Mouse (Mus musculus) thymus, adult 2 months (tissue): ENCODE measurements around the gene Hbb-bh2. TPM values are rescaled to one million over a fixed set of nuclear protein-coding genes. Genes with fewer than 3 reads are reported as not detected.

ENCODE experiments used
- DNase-seq: peaks from one replicate; pipeline ENCODE4 v3.0.0; 2021
- H3K27ac ChIP-seq: fragments of 200-500 bp; 2 replicates; pipeline ENCODE4 v1.5.1; 2012; ENCODE audit warnings: low read length, control low read depth; ENCODE audit not compliant: control insufficient read depth, insufficient read depth
- H3K27me3 ChIP-seq: fragments of 200-500 bp; 2 replicates; pipeline ENCODE4 v1.6.1; 2012; ENCODE audit warnings: mild to moderate bottlenecking, low read length, moderate library complexity, mixed read lengths; ENCODE audit not compliant: control insufficient read depth, insufficient read depth
- H3K36me3 ChIP-seq: fragments of 200-500 bp; 2 replicates; pipeline ENCODE4 v1.6.1; 2012; ENCODE audit warnings: mild to moderate bottlenecking, low read length, moderate library complexity; ENCODE audit not compliant: control insufficient read depth, insufficient read depth
- H3K4me1 ChIP-seq: fragments of 200-500 bp; replicated peaks from 2 replicates; pipeline ENCODE4 v1.6.1; 2012; ENCODE audit warnings: low read length; ENCODE audit not compliant: control insufficient read depth, insufficient read depth
- H3K4me3 ChIP-seq: fragments of 200-500 bp; 2 replicates; pipeline ENCODE4 v1.5.1; 2012; ENCODE audit warnings: mild to moderate bottlenecking, low read length, control low read depth, moderate library complexity; ENCODE audit not compliant: control insufficient read depth, insufficient read depth
- CTCF ChIP-seq: fragments of 200-500 bp; IDR thresholded peaks from 2 replicates; pipeline ENCODE4 v1.5.1; 2012; ENCODE audit warnings: mild to moderate bottlenecking, control low read depth, low read length, moderate library complexity, borderline replicate concordance; ENCODE audit not compliant: control insufficient read depth, poor library complexity, insufficient read depth; ENCODE audit errors: extremely low read depth
- POLR2A ChIP-seq: fragments of 200-500 bp; IDR thresholded peaks from 2 replicates; pipeline ENCODE4 v1.6.1; 2012; ENCODE audit warnings: mild to moderate bottlenecking, low read length, control low read depth, moderate library complexity; ENCODE audit not compliant: control insufficient read depth, poor library complexity, insufficient read depth; ENCODE audit errors: extremely low read depth
- WGBS: fragments of 180-500 bp; shearing (Covaris S2); methylation state at CpG from one replicate; pipeline ENCODE4 v1.1.7; 2018; 5-methylcytosine and 5-hydroxymethylcytosine counted together
- polyA plus RNA-seq: library from polyadenylated mRNA; depleted of rRNA; stranded (reverse); fragments of >200 nt; gene quantifications from 2 replicates; pipeline ENCODE4 v1.2.3, GENCODE M21; 2012

The Hbb-bh2 gene
- polyA plus RNA-seq, 1 experiment = not detected

DNA sequence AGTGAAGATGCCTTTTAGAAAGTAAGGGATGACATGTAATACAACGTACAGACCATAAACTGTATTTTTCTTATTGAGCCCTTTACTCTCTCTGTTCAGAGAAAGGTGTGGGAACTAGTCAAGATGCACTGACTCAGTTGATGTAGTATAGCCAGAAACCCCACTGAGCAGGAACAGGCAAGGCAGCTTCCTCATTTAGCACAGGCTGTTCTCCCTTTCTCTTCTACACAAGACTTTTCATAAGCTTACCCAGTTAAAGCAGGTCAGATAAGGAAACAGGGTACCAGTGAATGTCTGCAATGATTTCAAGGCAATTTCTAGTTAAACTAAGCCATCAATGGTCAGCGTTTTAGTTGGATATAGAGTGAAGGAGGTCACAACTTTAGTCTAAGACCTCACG is 21.2 kb upstream of the Hbb-bh2 start:
- TF ChIP-seq CTCF = no peak
- no peak for TF ChIP-seq POLR2A
- H3K27me3 ChIP-seq = no peaks in the 10 kb centered on the region
- H3K4me1 ChIP-seq = no peaks in the 10 kb centered on the region
- H3K36me3 ChIP-seq = no peaks in the 10 kb centered on the region
- H3K27ac ChIP-seq = no peak overlapping the region
- 55% methylated on average over 3 of the region's 3 CpGs for WGBS
- no peak for DNase-seq
- H3K4me3 ChIP-seq = no peak overlapping the region

DNA sequence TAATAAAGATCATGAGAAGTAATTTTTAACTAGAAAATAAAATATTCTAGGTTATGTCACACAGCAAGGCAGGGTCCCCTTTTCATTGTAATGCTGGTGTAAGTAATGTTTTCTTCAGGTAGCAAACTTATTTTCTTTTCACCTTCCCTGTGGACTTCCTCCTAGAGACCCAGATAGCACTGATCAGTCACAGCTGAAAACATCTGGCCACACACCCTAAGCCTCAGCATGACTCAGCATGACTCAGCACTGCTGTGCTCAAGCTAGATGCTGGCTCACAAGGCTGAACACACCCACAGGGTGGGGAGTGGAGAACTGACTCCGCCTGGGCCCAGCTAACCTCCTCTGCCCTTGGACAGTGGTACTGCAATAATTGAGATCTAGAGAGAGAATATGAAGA is 20.5 kb upstream of the Hbb-bh2 start:
- no peaks in the 10 kb centered on the region for H3K4me1 ChIP-seq
- H3K4me3 ChIP-seq = no peak overlapping the region
- WGBS = 43% methylated on average over 1 of the region's 1 CpGs
- TF ChIP-seq POLR2A (no peak), CTCF (no peak)
- H3K27me3 ChIP-seq = no peaks in the 10 kb centered on the region
- DNase-seq = no peak
- no peak overlapping the region for H3K27ac ChIP-seq
- no peaks in the 10 kb centered on the region for H3K36me3 ChIP-seq

DNA sequence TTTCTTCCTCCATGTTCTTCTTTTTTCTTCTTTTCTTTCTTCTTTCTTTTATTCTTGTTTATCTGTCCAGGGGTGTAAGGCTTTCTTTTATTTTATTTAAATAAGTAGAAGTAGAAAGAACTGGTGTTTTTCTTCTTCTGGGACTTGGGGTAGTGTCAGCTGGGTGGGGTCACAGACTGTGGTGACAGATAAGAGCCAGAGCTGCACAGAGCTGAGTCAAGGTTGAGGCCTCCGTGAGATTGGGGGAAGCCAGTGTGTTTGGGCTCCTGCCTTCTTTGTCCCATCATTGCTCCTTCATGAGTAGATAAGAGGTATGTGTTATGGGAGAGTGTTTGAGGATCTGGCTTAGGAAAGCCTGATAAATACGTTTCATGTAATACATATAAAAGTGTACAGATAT is 18.8 kb upstream of the Hbb-bh2 start:
- no peaks in the 10 kb centered on the region for H3K27me3 ChIP-seq
- no peak overlapping the region for H3K4me3 ChIP-seq
- no peaks in the 10 kb centered on the region for H3K36me3 ChIP-seq
- no peaks in the 10 kb centered on the region for H3K4me1 ChIP-seq
- no peak overlapping the region for H3K27ac ChIP-seq
- 51% methylated on average over 2 of the region's 2 CpGs for WGBS
- TF ChIP-seq CTCF (no peak), POLR2A (no peak)
- DNase-seq = no peak

DNA sequence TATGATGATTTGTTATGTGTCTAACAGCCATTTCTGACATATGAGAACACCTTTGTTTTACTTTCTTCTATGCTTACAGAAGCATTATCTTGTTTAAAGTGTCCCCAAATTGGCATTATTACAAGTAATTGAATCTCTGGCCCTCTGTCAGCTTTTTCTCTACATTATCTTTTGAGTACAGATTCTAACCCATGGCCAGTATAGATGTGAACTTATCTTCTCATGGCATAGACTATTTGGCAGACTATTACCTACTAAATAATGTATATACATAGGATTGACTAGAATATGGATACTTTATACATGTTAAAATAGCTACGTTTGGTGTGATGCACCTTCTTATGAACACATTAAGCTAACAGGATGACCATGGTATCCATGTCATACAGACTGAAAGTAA is 14.3 kb upstream of the Hbb-bh2 start:
- no peak for DNase-seq
- WGBS = 85% methylated on average over 1 of the region's 1 CpGs
- Histone ChIP-seq H3K36me3 (no peaks in the 10 kb centered on the region), H3K27ac (no peak overlapping the region), H3K4me3 (no peak overlapping the region), H3K27me3 (no peaks in the 10 kb centered on the region), H3K4me1 (no peaks in the 10 kb centered on the region)
- no peak for TF ChIP-seq CTCF
- TF ChIP-seq POLR2A = no peak

DNA sequence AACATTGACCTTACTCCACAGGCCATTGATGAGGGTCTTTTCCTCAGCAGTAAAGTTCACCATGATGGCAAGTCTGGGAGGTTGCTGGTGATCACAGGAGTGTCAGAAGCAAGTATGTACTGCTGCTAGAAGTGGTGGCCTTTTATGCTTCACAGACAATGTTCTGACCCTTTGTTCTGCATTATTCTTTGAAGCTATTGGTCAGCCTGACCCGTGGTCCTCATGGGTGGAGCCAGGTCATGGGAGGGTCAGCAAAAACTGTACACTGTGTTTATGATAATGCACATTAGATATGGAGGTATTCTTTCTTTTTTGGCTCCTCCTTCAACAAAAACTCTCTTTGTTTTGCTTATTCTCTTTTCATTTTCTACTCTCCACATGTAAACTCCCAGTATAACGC is 12.8 kb upstream of the Hbb-bh2 start, which contains the start of gene Hbb-y:
Hbb-y (minus strand) TSS at position 127 of the 400 bp plus-strand sequence.
- no peak for DNase-seq
- Histone ChIP-seq H3K27ac (no peak within 1 kb of the TSS), H3K36me3 (no peaks in the 10 kb centered on the region), H3K27me3 (no peaks in the 10 kb centered on the region), H3K4me3 (no peak within 1 kb of the TSS), H3K4me1 (no peaks in the 10 kb centered on the region)
- no peak for TF ChIP-seq POLR2A
- no peak for TF ChIP-seq CTCF
- 78% methylated on average over 2 of the region's 2 CpGs for WGBS

DNA sequence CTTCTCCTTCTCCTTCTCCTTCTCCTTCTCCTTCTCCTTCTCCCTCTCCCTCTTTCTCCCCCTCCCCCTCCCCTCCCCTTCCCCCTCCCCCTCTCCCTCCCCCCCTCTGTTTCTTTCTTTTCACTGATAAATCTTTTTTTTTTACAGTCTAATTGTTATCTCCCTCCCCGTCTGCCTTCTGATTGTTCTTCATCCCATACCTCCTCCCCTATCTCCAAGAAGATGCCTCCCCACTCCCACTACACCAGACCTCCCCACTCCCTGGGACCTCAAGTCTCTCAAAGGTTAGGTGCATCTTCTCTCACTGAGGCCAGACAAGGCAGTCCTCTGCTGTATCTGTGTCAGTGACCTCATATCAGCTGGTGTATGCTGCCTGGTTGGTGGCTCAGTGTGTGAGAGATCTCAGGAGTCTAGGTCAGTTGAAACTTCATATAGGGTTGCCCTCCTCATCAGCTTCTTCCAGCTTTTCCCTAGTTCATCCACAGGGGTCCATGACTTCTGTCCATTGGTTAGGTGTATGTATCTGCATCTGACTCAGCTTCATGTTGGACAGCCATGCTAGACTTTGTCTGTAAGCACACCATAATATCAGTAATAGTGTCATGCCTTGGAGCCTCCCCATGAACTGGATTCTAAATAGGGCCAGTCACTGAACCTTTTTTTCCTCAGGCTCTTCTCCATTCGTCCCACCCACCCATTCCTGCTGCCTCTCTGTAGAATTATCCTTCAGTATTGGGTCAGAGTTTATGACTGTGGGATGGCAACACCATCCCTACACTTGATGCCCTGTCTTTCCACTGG is 4.4 kb upstream of the Hbb-bh2 start:
- WGBS = 71% methylated on average over 1 of the region's 2 CpGs
- Histone ChIP-seq H3K4me3 (no peak overlapping the region), H3K27ac (no peak overlapping the region), H3K36me3 (no peaks in the 10 kb centered on the region), H3K4me1 (no peaks in the 10 kb centered on the region), H3K27me3 (no peaks in the 10 kb centered on the region)
- no peak for DNase-seq
- TF ChIP-seq POLR2A = no peak
- TF ChIP-seq CTCF = no peak

DNA sequence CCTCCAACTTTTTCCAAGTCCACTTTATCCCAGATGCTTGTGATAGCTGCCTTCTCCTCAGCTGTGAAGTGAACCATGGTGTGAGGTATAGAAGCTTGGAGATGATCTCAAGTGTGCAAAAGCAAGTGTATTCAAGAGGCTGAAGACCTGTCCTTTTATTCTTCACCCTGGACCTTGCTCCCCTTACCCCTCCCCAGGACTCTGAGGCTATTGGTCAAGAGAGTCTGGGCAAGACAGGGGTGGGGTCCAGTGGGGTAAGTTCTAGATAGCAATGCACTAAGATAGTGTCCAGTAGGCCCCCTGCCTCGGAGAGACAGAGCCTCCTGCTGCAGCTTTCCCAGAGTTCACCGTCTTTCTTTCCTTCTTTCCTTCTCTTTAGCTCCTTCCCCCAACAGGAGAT is 2.7 kb upstream of the Hbb-bh2 start, which contains the start of gene Hbb-bh1:
Hbb-bh1 (minus strand) TSS at position 131 of the 400 bp plus-strand sequence.
- H3K4me3 ChIP-seq = no peak within 1 kb of the TSS
- no peaks in the 10 kb centered on the region for H3K27me3 ChIP-seq
- no peak for TF ChIP-seq CTCF
- no peak for TF ChIP-seq POLR2A
- 95% methylated on average over 2 of the region's 2 CpGs for WGBS
- no peaks in the 10 kb centered on the region for H3K4me1 ChIP-seq
- no peak within 1 kb of the TSS for H3K27ac ChIP-seq
- H3K36me3 ChIP-seq = no peaks in the 10 kb centered on the region
- DNase-seq = no peak
